Mouse (Mus musculus) kidney, embryonic 16.5 days (tissue): Measurements from ENCODE around the gene Gpbp1l1. TPM values are rescaled to one million over a fixed set of nuclear protein-coding genes. Genes with fewer than 3 reads are reported as not detected.

Source experiments
- ATAC-seq: fragments of 200-750 bp; cut with Nextera tagmentation; 2 replicates; pipeline ENCODE4 v1.8.0; 2017; ENCODE audit warnings: moderate TSS enrichment; ENCODE audit not compliant: low FRiP score, low TSS enrichment
- H3K27ac ChIP-seq: fragments of 300-500 bp; sonication (generic); 2 replicates; pipeline ENCODE4 v1.5.1; 2014; ENCODE audit warnings: low read length
- H3K27me3 ChIP-seq: fragments of 300-500 bp; sonication (generic); 2 replicates; pipeline ENCODE4 v1.6.1; 2014; ENCODE audit warnings: low read length, control low read depth, mixed read lengths; ENCODE audit not compliant: insufficient read depth
- H3K36me3 ChIP-seq: fragments of 300-500 bp; sonication (generic); 2 replicates; pipeline ENCODE4 v1.6.1; 2014; ENCODE audit warnings: low read length, control low read depth, mixed read lengths; ENCODE audit not compliant: insufficient read depth
- H3K4me1 ChIP-seq: fragments of 300-500 bp; sonication (generic); 2 replicates; pipeline ENCODE4 v1.6.1; 2014; ENCODE audit warnings: low read length, control low read depth, mixed read lengths; ENCODE audit not compliant: insufficient read depth
- H3K4me2 ChIP-seq: fragments of 300-500 bp; sonication (generic); replicated peaks from 2 replicates; pipeline ENCODE4 v1.6.1; 2014; ENCODE audit warnings: low read depth, low read length
- H3K4me3 ChIP-seq: fragments of 300-500 bp; sonication (generic); 2 replicates; pipeline ENCODE4 v1.5.1; 2014; ENCODE audit warnings: mild to moderate bottlenecking, low read length
- H3K9ac ChIP-seq: fragments of 300-500 bp; sonication (generic); replicated peaks from 2 replicates; pipeline ENCODE4 v1.6.1; 2014; ENCODE audit warnings: low read length
- H3K9me3 ChIP-seq: fragments of 300-500 bp; sonication (generic); 2 replicates; pipeline ENCODE4 v1.6.1; 2016; ENCODE audit warnings: low read length, control low read depth
- WGBS: fragments of 180-500 bp; shearing (Covaris S2); extraction: QIAGEN DNeasy Blood & Tissue Kit; methylation state at CpG from one replicate; pipeline ENCODE4 v1.1.7; 2014; 5-methylcytosine and 5-hydroxymethylcytosine counted together
- polyA plus RNA-seq: library from polyadenylated mRNA; unstranded; fragments of >200 nt; fragmentation: Nextera tagmentation; extraction: Ambion mirVana; gene quantifications from 2 replicates; pipeline ENCODE4 v1.2.1, GENCODE M21; 2015

Gene Gpbp1l1
- polyA plus RNA-seq, 1 experiment from 2014 or later: 37.3 TPM

DNA sequence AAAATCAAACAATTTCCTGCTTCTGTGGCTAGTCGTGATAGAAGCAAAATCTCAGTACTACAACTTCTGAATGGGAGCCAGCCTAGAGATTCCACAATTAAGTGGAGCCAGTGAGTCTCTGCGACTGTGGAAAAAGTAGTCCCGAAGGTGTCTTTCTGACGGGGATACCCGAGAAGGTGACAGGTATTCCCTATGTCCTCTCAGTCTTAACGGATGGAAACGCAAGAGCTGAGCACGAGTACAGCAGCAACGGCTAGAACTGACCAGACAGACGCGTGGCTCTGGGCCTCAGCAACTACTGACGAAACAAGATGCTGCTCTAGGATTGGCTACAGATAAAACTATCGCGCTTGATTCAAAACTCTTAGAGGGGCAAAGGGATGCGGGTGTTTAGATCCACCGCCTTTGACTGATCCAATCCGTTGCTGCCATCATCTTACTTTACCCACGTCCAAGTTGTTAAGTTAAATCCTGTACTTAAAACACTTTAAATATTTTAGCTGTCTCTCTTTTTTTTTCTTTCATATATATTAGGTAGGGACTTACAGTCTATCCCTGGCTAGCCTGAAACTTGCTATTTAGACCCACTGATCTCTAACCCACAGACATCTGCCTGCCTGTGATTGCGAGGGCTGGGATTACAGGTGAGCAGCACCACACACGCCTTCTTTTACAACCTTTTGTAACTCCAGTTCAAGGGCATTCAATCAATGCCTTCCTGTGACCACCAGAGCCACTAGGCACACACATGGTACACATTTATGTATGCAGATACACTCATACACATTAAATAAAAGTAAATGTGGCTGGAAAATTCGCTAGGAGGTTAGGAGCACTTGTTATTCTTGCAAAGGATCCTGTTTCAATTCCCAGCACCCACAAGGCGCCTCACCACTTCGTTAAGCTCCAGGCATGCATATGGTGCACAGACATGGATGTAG lies 70.5 kb downstream of the Gpbp1l1 start, which contains the start of gene Nasp:
TSS of gene Nasp (minus strand) at position 220 of the 941 bp plus-strand sequence.
- ATAC-seq: peak; percentile 92
- H3K4me1 ChIP-seq: peaks cover 18% of the 10 kb centered on the region
- peak within 1 kb of the TSS; percentile 70 for H3K4me2 ChIP-seq
- peak within 1 kb of the TSS; percentile 92 for H3K27ac ChIP-seq
- WGBS: 5% methylated on average over 23 of the region's 23 CpGs
- no peaks in the 10 kb centered on the region for H3K9me3 ChIP-seq
- 0 out of 2 replicates have a peak, but pooled peaks cover 4% of the 10 kb centered on the region for H3K36me3 ChIP-seq
- H3K27me3 ChIP-seq: no peaks in the 10 kb centered on the region
- peak within 1 kb of the TSS; percentile 81 for H3K9ac ChIP-seq
- H3K4me3 ChIP-seq: peak within 1 kb of the TSS; percentile 90

DNA sequence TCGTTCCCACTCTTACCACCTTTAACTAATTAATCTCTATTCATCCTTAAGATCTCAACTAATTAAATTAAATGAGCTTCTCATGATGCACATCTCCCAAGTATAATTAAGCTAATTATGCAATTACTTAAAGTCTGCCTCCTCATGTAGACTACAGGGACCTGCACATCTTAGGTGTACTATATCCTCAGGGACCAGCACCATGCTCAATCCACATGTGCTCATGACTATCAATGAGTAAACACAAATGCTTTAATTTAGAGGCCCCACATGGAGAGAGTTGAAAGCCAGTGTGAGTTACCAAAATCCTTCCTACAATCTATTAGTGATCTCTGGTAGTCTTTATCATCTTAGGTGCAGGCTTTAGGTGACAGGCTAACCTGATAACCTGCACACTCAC lies 77.7 kb downstream of the Gpbp1l1 start:
- no peak for ATAC-seq
- H3K9me3 ChIP-seq: no peaks in the 10 kb centered on the region
- WGBS: 94% methylated on average over 1 of the region's 1 CpGs
- H3K4me3 ChIP-seq: no peak overlapping the region
- H3K4me2 ChIP-seq: no peak overlapping the region
- peaks cover 53% of the 10 kb centered on the region for H3K36me3 ChIP-seq
- H3K4me1 ChIP-seq: no peaks in the 10 kb centered on the region
- no peak overlapping the region for H3K27ac ChIP-seq
- H3K9ac ChIP-seq: no peak overlapping the region
- no peaks in the 10 kb centered on the region for H3K27me3 ChIP-seq

- 93% methylated on average over 6 of the region's 6 CpGs for WGBS
These were observed 81.4 kb downstream of the Gpbp1l1 start for GRCm38 (mm10) chr4:116638821-116639220.

GRCm38 (mm10) chr4:116642071-116642470 lies 84.6 kb downstream of the Gpbp1l1 start:
- WGBS: 88% methylated on average over 1 of the region's 1 CpGs
- Histone ChIP-seq H3K9me3 (no peaks in the 10 kb centered on the region), H3K36me3 (peaks cover 68% of the 10 kb centered on the region), H3K27ac (no peak overlapping the region), H3K9ac (no peak overlapping the region), H3K4me1 (peaks cover 4% of the 10 kb centered on the region; the same call in 1 of the 2 replicates), H3K4me2 (no peak overlapping the region), H3K27me3 (no peaks in the 10 kb centered on the region), H3K4me3 (no peak overlapping the region)
- no peak for ATAC-seq

More at GRCm38 (mm10) chr4:116638821-116639220, 81.4 kb downstream of the Gpbp1l1 start:
- Histone ChIP-seq H3K9ac (no peak overlapping the region), H3K27me3 (no peaks in the 10 kb centered on the region), H3K4me1 (no peaks in the 10 kb centered on the region), H3K4me3 (no peak overlapping the region), H3K4me2 (no peak overlapping the region), H3K27ac (no peak overlapping the region), H3K36me3 (peaks cover 73% of the 10 kb centered on the region), H3K9me3 (no peaks in the 10 kb centered on the region)
- ATAC-seq: no peak

Other genes with a start within 250 kb of the Gpbp1l1 start
- 10.7 and 11.7 TPM in 2 replicates for gene Mast2, start 93.5 kb upstream of the Gpbp1l1 start, polyA plus RNA-seq
- 17.4 and 19.3 TPM in 2 replicates for gene Ipp, start 50.1 kb upstream of the Gpbp1l1 start, polyA plus RNA-seq
- 23.0 and 25.4 TPM in 2 replicates for gene Tmem69, start 1.7 kb upstream of the Gpbp1l1 start, polyA plus RNA-seq
- 5.2 and 5.8 TPM in 2 replicates for gene Ccdc17, start 39.0 kb downstream of the Gpbp1l1 start, polyA plus RNA-seq
- 144 and 169 TPM in 2 replicates for gene Nasp, start 70.3 kb downstream of the Gpbp1l1 start, polyA plus RNA-seq
- gene Akr1a1, start 94.0 kb downstream of the Gpbp1l1 start, polyA plus RNA-seq: 869 and 947 TPM in 2 replicates
- 1,468 and 1,536 TPM in 2 replicates for gene Prdx1, start 127.9 kb downstream of the Gpbp1l1 start, polyA plus RNA-seq
- 27.0 and 30.6 TPM in 2 replicates for gene Mmachc, start 150.7 kb downstream of the Gpbp1l1 start, polyA plus RNA-seq
- 28.8 and 40.2 TPM in 2 replicates for gene Ccdc163, start 150.9 kb downstream of the Gpbp1l1 start, polyA plus RNA-seq
- 8.2 and 9.2 TPM in 2 replicates for gene Tesk2, start 163.3 kb downstream of the Gpbp1l1 start, polyA plus RNA-seq
- 41.9 and 42.8 TPM in 2 replicates for gene Toe1, start 250.0 kb downstream of the Gpbp1l1 start, polyA plus RNA-seq